Mouse (Mus musculus): ENCODE data around the gene Vmn2r124. TPM values are rescaled to one million over a fixed set of nuclear protein-coding genes. Genes with fewer than 3 reads are reported as not detected.
"Not testable (repeated sequence)": the region's sequence is repeated elsewhere in the genome, so short reads cannot be mapped to it uniquely, and the experiment has no call there.

Gene Vmn2r124
- total RNA-seq (2012; rRNA removed) = not detected in 2 replicates

DNA sequence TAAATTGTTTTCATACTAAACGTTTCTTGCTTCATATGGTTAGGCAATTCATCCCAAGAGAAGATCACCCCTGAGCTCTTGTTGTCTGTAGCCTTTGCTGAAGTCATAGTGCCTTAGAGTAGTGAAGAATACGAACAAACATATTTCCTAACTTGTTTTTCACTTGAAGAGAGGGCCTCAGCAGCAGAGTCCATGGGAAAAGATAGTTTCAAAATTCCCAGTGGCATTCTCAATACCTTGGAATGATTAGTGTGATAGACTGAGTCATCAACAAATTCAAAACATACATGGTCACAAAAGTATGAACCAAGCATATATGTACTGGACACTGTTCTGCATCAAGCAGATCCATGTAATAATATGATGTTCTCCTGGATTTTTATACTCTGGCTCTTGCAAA is at the start of gene Vmn2r124:
Gene Vmn2r124, plus strand, starts transcription at position 301 of the 400 bp plus-strand sequence.
- no peaks in the 10 kb centered on the region for H3K9me3 ChIP-seq (ENCODE audit: control insufficient read depth, insufficient read depth, low read depth, low read length)
- H3K27ac ChIP-seq (ENCODE audit: insufficient read depth, low read depth, low read length, poor library complexity, severe bottlenecking) = no peak within 1 kb of the TSS
- no peaks in the 10 kb centered on the region for H3K4me1 ChIP-seq (ENCODE audit: control insufficient read depth in 2 of 2, insufficient read depth in 2 of 2, low read length in 2 of 2, poor library complexity in 1 of 2)
- H3K36me3 ChIP-seq (ENCODE audit: control insufficient read depth, insufficient read depth, low read length, poor library complexity, severe bottlenecking) = no peaks in the 10 kb centered on the region
- H3K4me3 ChIP-seq (ENCODE audit: insufficient read depth in 1 of 2, low read depth in 1 of 2, low read length in 2 of 2, poor library complexity in 1 of 2, severe bottlenecking in 1 of 2) = no peak within 1 kb of the TSS
- TF ChIP-seq HCFC1 (IDR thresholded peaks at IDR 0.05; ENCODE audit: borderline replicate concordance, insufficient read depth, low read length) (no peak), MAFK (IDR thresholded peaks at IDR 0.05; ENCODE audit: insufficient read depth, low read depth, low read length) (no peak), ZNF384 (IDR thresholded peaks at IDR 0.05; ENCODE audit: low read depth, low read length) (no peak), ZC3H11A (IDR thresholded peaks at IDR 0.05; ENCODE audit: borderline replicate concordance, low read depth, low read length) (no peak), CHD2 (IDR thresholded peaks at IDR 0.05; ENCODE audit: low read depth, low read length) (no peak)
- H3K9ac ChIP-seq (ENCODE audit: insufficient read depth, low read depth, low read length, poor library complexity, severe bottlenecking) = no peak within 1 kb of the TSS
- no peak for DNase-seq (ENCODE audit: low read depth, low spot score)
- in situ Hi-C loops (cut with MboI; ENCODE audit: low sequenced_read_pairs in 2 of 2, unreplicated experiment in 2 of 2) = no loop called here

- Histone ChIP-seq H3K36me3 (ENCODE audit: control insufficient read depth, insufficient read depth, low read length, poor library complexity, severe bottlenecking) (no peaks in the 10 kb centered on the region), H3K27ac (ENCODE audit: insufficient read depth, low read depth, low read length, poor library complexity, severe bottlenecking) (no peak overlapping the region), H3K4me1 (ENCODE audit: control insufficient read depth in 2 of 2, insufficient read depth in 2 of 2, low read length in 2 of 2, poor library complexity in 1 of 2) (no peaks in the 10 kb centered on the region), H3K4me3 (ENCODE audit: insufficient read depth in 1 of 2, low read depth in 1 of 2, low read length in 2 of 2, poor library complexity in 1 of 2, severe bottlenecking in 1 of 2) (no peak overlapping the region), H3K9me3 (ENCODE audit: control insufficient read depth, insufficient read depth, low read depth, low read length) (no peaks in the 10 kb centered on the region), H3K9ac (ENCODE audit: insufficient read depth, low read depth, low read length, poor library complexity, severe bottlenecking) (no peak overlapping the region)
- in situ Hi-C loops (cut with MboI; ENCODE audit: low sequenced_read_pairs in 2 of 2, unreplicated experiment in 2 of 2) = no loop called here
- DNase-seq (ENCODE audit: low read depth, low spot score) = no peak
- TF ChIP-seq HCFC1 (IDR thresholded peaks at IDR 0.05; ENCODE audit: borderline replicate concordance, insufficient read depth, low read length) (no peak), ZNF384 (IDR thresholded peaks at IDR 0.05; ENCODE audit: low read depth, low read length) (no peak), ZC3H11A (IDR thresholded peaks at IDR 0.05; ENCODE audit: borderline replicate concordance, low read depth, low read length) (no peak), CHD2 (IDR thresholded peaks at IDR 0.05; ENCODE audit: low read depth, low read length) (no peak), MAFK (IDR thresholded peaks at IDR 0.05; ENCODE audit: insufficient read depth, low read depth, low read length) (no peak)
Measured at GRCm38 (mm10) chr17:18004752-18005151, 44.5 kb upstream of the Vmn2r124 start.

- H3K9ac ChIP-seq (ENCODE audit: insufficient read depth, low read depth, low read length, poor library complexity, severe bottlenecking) = no peak within 1 kb of the TSS
Measured at GRCm38 (mm10) chr17:18021433-18021832, 27.8 kb upstream of the Vmn2r124 start, which contains the start of gene Fpr-rs4. TSS of gene Fpr-rs4 (plus strand) at chr17:18021733.

GRCm38 (mm10) chr17:18084716-18085115 is 35.5 kb downstream of the Vmn2r124 start, which contains the start of gene Vmn2r91:
TSS of gene Vmn2r91 (plus strand) at chr17:18085016.
- in situ Hi-C loops (cut with MboI; ENCODE audit: low sequenced_read_pairs in 2 of 2, unreplicated experiment in 2 of 2); H3K4me3 ChIP-seq (ENCODE audit: insufficient read depth in 1 of 2, low read depth in 1 of 2, low read length in 2 of 2, poor library complexity in 1 of 2, severe bottlenecking in 1 of 2); H3K9me3 ChIP-seq (ENCODE audit: control insufficient read depth, insufficient read depth, low read depth, low read length); DNase-seq (ENCODE audit: low read depth, low spot score); H3K9ac ChIP-seq (ENCODE audit: insufficient read depth, low read depth, low read length, poor library complexity, severe bottlenecking); H3K27ac ChIP-seq (ENCODE audit: insufficient read depth, low read depth, low read length, poor library complexity, severe bottlenecking); H3K36me3 ChIP-seq (ENCODE audit: control insufficient read depth, insufficient read depth, low read length, poor library complexity, severe bottlenecking); H3K4me1 ChIP-seq (ENCODE audit: control insufficient read depth in 2 of 2, insufficient read depth in 2 of 2, low read length in 2 of 2, poor library complexity in 1 of 2): not testable (repeated sequence)

More at GRCm38 (mm10) chr17:18021433-18021832, 27.8 kb upstream of the Vmn2r124 start, which contains the start of gene Fpr-rs4:
- no peak for DNase-seq (ENCODE audit: low read depth, low spot score)
- H3K27ac ChIP-seq (ENCODE audit: insufficient read depth, low read depth, low read length, poor library complexity, severe bottlenecking) = no peak within 1 kb of the TSS
- no peaks in the 10 kb centered on the region for H3K36me3 ChIP-seq (ENCODE audit: control insufficient read depth, insufficient read depth, low read length, poor library complexity, severe bottlenecking)
- no peaks in the 10 kb centered on the region for H3K4me1 ChIP-seq (ENCODE audit: control insufficient read depth in 2 of 2, insufficient read depth in 2 of 2, low read length in 2 of 2, poor library complexity in 1 of 2)
- H3K9me3 ChIP-seq (ENCODE audit: control insufficient read depth, insufficient read depth, low read depth, low read length) = no peaks in the 10 kb centered on the region
- TF ChIP-seq HCFC1 (IDR thresholded peaks at IDR 0.05; ENCODE audit: borderline replicate concordance, insufficient read depth, low read length) (no peak), CHD2 (IDR thresholded peaks at IDR 0.05; ENCODE audit: low read depth, low read length) (no peak), MAFK (IDR thresholded peaks at IDR 0.05; ENCODE audit: insufficient read depth, low read depth, low read length) (no peak)
- H3K4me3 ChIP-seq (ENCODE audit: insufficient read depth in 1 of 2, low read depth in 1 of 2, low read length in 2 of 2, poor library complexity in 1 of 2, severe bottlenecking in 1 of 2) = no peak within 1 kb of the TSS
- in situ Hi-C loops (cut with MboI; ENCODE audit: low sequenced_read_pairs in 2 of 2, unreplicated experiment in 2 of 2) = no loop called here

DNA sequence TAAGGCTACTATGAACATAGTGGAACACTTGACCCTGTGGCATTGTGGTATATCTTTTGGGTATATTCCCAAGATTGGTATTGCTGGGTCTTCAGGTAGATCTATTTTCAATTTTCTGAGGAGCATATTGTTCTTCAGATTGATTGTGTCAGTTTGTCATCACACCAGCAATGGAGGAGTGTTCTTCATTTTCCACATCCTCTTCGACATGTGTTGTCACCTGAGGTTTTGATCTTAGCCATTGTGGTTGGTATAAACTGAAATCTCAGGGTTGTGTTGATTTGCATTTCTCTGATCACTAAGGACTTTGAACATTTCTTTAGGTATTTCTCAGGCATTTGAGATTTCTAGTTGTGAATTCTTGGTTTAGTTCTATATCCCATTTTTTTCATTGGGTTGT is 46.4 kb downstream of the Vmn2r124 start:
- in situ Hi-C loops (cut with MboI; ENCODE audit: low sequenced_read_pairs in 2 of 2, unreplicated experiment in 2 of 2); H3K27ac ChIP-seq (ENCODE audit: insufficient read depth, low read depth, low read length, poor library complexity, severe bottlenecking); H3K4me1 ChIP-seq (ENCODE audit: control insufficient read depth in 2 of 2, insufficient read depth in 2 of 2, low read length in 2 of 2, poor library complexity in 1 of 2); DNase-seq (ENCODE audit: low read depth, low spot score); H3K36me3 ChIP-seq (ENCODE audit: control insufficient read depth, insufficient read depth, low read length, poor library complexity, severe bottlenecking); H3K4me3 ChIP-seq (ENCODE audit: insufficient read depth in 1 of 2, low read depth in 1 of 2, low read length in 2 of 2, poor library complexity in 1 of 2, severe bottlenecking in 1 of 2); H3K9ac ChIP-seq (ENCODE audit: insufficient read depth, low read depth, low read length, poor library complexity, severe bottlenecking); H3K9me3 ChIP-seq (ENCODE audit: control insufficient read depth, insufficient read depth, low read depth, low read length): not testable (repeated sequence)

DNA sequence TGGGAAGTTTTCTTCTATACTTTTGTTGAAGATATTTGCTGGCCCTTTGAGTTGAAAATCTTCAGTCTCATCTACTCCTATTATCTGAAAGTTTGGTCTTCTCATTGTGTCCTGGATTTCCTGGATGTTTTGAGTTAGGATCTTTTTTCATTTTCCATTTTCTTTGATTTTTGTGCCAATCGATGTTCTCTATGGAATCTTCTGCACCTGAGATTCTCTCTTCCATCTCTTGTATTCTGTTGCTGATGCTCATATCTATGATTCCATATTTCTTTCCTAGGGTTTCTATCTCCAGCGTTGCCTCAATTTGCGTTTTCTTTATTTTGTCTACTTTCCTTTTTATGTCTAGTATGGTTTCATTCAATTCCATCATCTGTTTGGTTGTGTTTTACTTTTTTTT is 53.0 kb downstream of the Vmn2r124 start:
- H3K27ac ChIP-seq (ENCODE audit: insufficient read depth, low read depth, low read length, poor library complexity, severe bottlenecking); H3K9ac ChIP-seq (ENCODE audit: insufficient read depth, low read depth, low read length, poor library complexity, severe bottlenecking); H3K4me1 ChIP-seq (ENCODE audit: control insufficient read depth in 2 of 2, insufficient read depth in 2 of 2, low read length in 2 of 2, poor library complexity in 1 of 2); H3K9me3 ChIP-seq (ENCODE audit: control insufficient read depth, insufficient read depth, low read depth, low read length); in situ Hi-C loops (cut with MboI; ENCODE audit: low sequenced_read_pairs in 2 of 2, unreplicated experiment in 2 of 2); H3K36me3 ChIP-seq (ENCODE audit: control insufficient read depth, insufficient read depth, low read length, poor library complexity, severe bottlenecking); DNase-seq (ENCODE audit: low read depth, low spot score); H3K4me3 ChIP-seq (ENCODE audit: insufficient read depth in 1 of 2, low read depth in 1 of 2, low read length in 2 of 2, poor library complexity in 1 of 2, severe bottlenecking in 1 of 2): not testable (repeated sequence)
